Mouse (Mus musculus) midbrain, embryonic 13.5 days (tissue): Measurements from ENCODE around the gene Zfp619. TPM values are rescaled to one million over a fixed set of nuclear protein-coding genes. Genes with fewer than 3 reads are reported as not detected.
"Not testable (repeated sequence)": the region's sequence is repeated elsewhere in the genome, so short reads cannot be mapped to it uniquely, and the experiment has no call there.

Experiments
- ATAC-seq: fragments of 200-750 bp; cut with Nextera tagmentation; 2 replicates; pipeline ENCODE4 v1.8.0; 2017; ENCODE audit warnings: mild to moderate bottlenecking, moderate TSS enrichment, moderate library complexity
- H3K27ac ChIP-seq: fragments of 300-500 bp; sonication (generic); 2 replicates; pipeline ENCODE4 v1.5.1; 2015; ENCODE audit warnings: inconsistent platforms, mild to moderate bottlenecking, moderate library complexity
- H3K27me3 ChIP-seq: fragments of 300-500 bp; sonication (generic); 2 replicates; pipeline ENCODE4 v1.6.1; 2015; ENCODE audit warnings: mild to moderate bottlenecking, inconsistent platforms
- H3K36me3 ChIP-seq: fragments of 300-500 bp; sonication (generic); 2 replicates; pipeline ENCODE4 v1.6.1; 2015; ENCODE audit warnings: mild to moderate bottlenecking, inconsistent platforms
- H3K4me1 ChIP-seq: fragments of 300-500 bp; sonication (generic); replicated peaks from 2 replicates; pipeline ENCODE4 v1.6.1; 2015; ENCODE audit warnings: inconsistent platforms
- H3K4me2 ChIP-seq: fragments of 300-500 bp; sonication (generic); replicated peaks from 2 replicates; pipeline ENCODE4 v1.6.1; 2015; ENCODE audit warnings: moderate library complexity, mild to moderate bottlenecking, inconsistent platforms
- H3K4me3 ChIP-seq: fragments of 300-500 bp; sonication (generic); replicated peaks from 2 replicates; pipeline ENCODE4 v1.5.1; 2015; ENCODE audit warnings: mild to moderate bottlenecking, inconsistent platforms
- H3K9ac ChIP-seq: fragments of 300-500 bp; sonication (generic); replicated peaks from 2 replicates; pipeline ENCODE4 v1.6.1; 2015; ENCODE audit warnings: mild to moderate bottlenecking, inconsistent platforms
- H3K9me3 ChIP-seq: fragments of 300-500 bp; sonication (generic); 2 replicates; pipeline ENCODE4 v1.6.1; 2016; ENCODE audit warnings: mild to moderate bottlenecking, inconsistent platforms
- WGBS: fragments of 180-500 bp; shearing (Covaris S2); methylation state at CpG from one replicate; pipeline ENCODE4 v1.1.7; 2015; 5-methylcytosine and 5-hydroxymethylcytosine counted together
- polyA plus RNA-seq: library from polyadenylated mRNA; unstranded; fragments of >200 nt; fragmentation: Nextera tagmentation; extraction: Ambion mirVana; gene quantifications from 2 replicates; pipeline ENCODE4 v1.2.1, GENCODE M21; 2015

The Zfp619 gene
- polyA plus RNA-seq, 1 experiment from 2014 or later, result 4.3 TPM

GRCm38 (mm10) chr7:39545134-39545533 lies 27.6 kb downstream of the Zfp619 start:
- ATAC-seq, result no peak
- Histone ChIP-seq H3K36me3 (0 out of 2 replicates have a peak, but pooled peaks cover 4% of the 10 kb centered on the region), H3K4me2 (peak overlapping the region; percentile 75), H3K4me3 (peak overlapping the region; percentile 53), H3K27me3 (no peaks in the 10 kb centered on the region), H3K27ac (peak overlapping the region; percentile 80; the same call in 1 of the 2 replicates), H3K9me3 (no peaks in the 10 kb centered on the region), H3K9ac (peak overlapping the region; percentile 80), H3K4me1 (peaks cover 7% of the 10 kb centered on the region; the same call in 1 of the 2 replicates)
- 52% methylated on average over 10 of the region's 10 CpGs for WGBS

- Histone ChIP-seq H3K9ac (no peak overlapping the region), H3K4me3 (no peak overlapping the region), H3K27me3 (no peaks in the 10 kb centered on the region), H3K36me3 (no peaks in the 10 kb centered on the region), H3K4me2 (no peak overlapping the region), H3K27ac (no peak overlapping the region), H3K4me1 (peaks cover 23% of the 10 kb centered on the region), H3K9me3 (no peaks in the 10 kb centered on the region)
- ATAC-seq, result no peak
- WGBS, result 87% methylated on average over 2 of the region's 2 CpGs
These were observed 31.8 kb downstream of the Zfp619 start for GRCm38 (mm10) chr7:39549336-39549735.

DNA sequence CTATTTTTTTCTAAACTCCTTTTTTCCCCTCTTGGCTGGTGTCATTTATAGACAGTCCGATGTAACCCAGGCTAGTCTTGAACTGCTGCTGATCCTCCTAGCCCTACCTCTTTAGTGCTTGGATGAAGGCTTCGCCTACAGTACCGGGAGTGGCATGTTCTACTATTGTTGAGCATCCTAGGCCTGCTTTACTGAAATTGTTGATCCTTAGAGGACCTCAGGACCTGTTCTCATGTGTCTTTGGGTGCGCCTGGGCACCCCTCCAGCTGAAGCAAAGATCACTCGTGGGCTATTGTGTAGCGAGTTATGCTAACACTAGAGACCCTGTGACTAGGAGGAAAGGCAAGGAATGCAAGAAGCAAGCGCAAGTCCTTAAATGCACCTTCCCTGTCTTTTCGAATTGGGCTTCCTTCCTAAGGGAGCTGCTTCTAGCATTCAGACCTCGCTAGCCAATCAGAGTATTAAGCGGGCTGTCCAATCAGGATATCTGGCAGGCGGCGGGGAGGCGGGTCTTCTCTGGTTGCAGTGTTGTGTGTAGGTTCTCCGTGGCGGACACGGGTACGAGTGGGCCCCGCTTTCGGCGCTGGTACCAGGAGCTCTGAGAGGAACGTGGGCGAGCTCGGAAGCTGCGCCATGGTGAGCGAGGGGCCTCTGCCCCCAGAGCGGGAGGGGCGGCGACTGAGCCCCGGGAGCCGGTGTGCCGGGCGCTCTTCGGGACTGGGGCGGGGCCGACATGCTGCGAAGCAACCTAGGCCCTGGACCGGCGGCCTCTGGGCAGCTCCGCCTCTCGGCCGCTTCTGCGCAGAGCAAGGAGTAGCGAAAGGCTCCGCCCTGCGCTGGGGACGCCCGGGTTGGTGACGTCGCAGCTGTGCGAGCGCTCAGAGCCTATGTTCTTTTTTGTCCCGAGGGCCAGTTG lies 34.7 kb downstream of the Zfp619 start:
- WGBS, result 3% methylated on average over 52 of the region's 52 CpGs
- peak; percentile 99 for ATAC-seq
- Histone ChIP-seq H3K4me2 (peak overlapping the region; percentile 54), H3K27me3 (no peaks in the 10 kb centered on the region), H3K9me3 (no peaks in the 10 kb centered on the region), H3K4me3 (peak overlapping the region; percentile 60), H3K9ac (peak overlapping the region; percentile 76), H3K27ac (peak overlapping the region; percentile 90), H3K4me1 (peaks cover 18% of the 10 kb centered on the region), H3K36me3 (peaks cover 12% of the 10 kb centered on the region; the same call in 1 of the 2 replicates)

DNA sequence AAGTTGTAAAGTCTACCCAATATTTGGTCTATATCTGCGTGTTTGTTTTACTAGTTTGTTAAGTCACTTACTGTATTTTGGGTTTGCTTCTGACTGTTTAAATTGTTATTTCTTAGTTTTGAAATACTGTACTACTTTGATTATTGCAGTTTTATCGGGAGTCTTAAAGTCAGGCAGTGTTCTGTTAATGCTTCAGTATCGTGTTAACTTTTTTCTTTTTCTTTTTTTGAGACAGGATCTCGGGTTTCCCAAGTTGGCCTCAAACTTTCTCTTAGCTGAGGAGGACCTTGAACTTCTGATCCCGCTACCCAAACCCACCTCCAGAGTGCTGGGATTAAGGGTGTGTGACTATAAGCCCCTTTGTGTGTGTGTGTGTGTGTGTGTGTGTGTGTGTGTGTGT lies 35.4 kb downstream of the Zfp619 start:
- ATAC-seq, result no peak
- Histone ChIP-seq H3K4me2 (peak overlapping the region; percentile 54), H3K4me3 (peak overlapping the region; percentile 60), H3K27me3 (no peaks in the 10 kb centered on the region), H3K9me3 (no peaks in the 10 kb centered on the region), H3K36me3 (peaks cover 12% of the 10 kb centered on the region; the same call in 1 of the 2 replicates), H3K27ac (no peak overlapping the region), H3K4me1 (peaks cover 18% of the 10 kb centered on the region), H3K9ac (peak overlapping the region; percentile 76; the same call in 1 of the 2 replicates)
- WGBS, result 21% methylated on average over 5 of the region's 5 CpGs

- no peak for ATAC-seq
These were observed 36.3 kb downstream of the Zfp619 start for GRCm38 (mm10) chr7:39553871-39554270.

GRCm38 (mm10) chr7:39580066-39580465 lies 62.5 kb downstream of the Zfp619 start:
- ATAC-seq, result no peak

More at GRCm38 (mm10) chr7:39553871-39554270, 36.3 kb downstream of the Zfp619 start:
- Histone ChIP-seq H3K36me3 (peaks cover 12% of the 10 kb centered on the region; the same call in 1 of the 2 replicates), H3K9ac (no peak overlapping the region), H3K4me2 (no peak overlapping the region), H3K9me3 (no peaks in the 10 kb centered on the region), H3K4me3 (no peak overlapping the region), H3K27ac (no peak overlapping the region), H3K27me3 (no peaks in the 10 kb centered on the region), H3K4me1 (peaks cover 18% of the 10 kb centered on the region)
- 84% methylated on average over 4 of the region's 4 CpGs for WGBS

DNA sequence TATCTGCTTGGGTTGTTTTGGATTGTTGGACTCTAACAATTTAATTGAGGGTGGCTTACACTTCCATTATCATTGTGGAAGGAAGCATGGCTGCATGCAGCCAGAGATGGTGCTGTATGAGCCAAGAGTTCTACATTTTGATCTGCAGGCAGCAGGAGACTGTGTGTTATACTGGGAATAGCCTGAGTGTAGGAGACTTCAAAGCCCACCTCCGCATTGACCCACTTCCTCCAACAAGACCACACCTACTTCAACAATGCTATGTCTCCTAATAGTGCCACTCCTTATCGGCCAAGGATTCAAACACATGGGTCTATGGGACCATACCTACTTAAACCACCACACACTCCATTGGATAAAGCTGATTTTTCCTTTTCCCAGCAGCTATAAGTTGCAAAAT lies 63.0 kb downstream of the Zfp619 start:
- Histone ChIP-seq H3K4me3 (no peak overlapping the region), H3K4me2 (no peak overlapping the region), H3K27ac (no peak overlapping the region), H3K9me3 (no peaks in the 10 kb centered on the region), H3K36me3 (no peaks in the 10 kb centered on the region), H3K4me1 (no peaks in the 10 kb centered on the region), H3K27me3 (no peaks in the 10 kb centered on the region), H3K9ac (no peak overlapping the region)
- WGBS, result 89% methylated on average over 2 of the region's 2 CpGs
- no peak for ATAC-seq

More at GRCm38 (mm10) chr7:39580066-39580465, 62.5 kb downstream of the Zfp619 start:
- Histone ChIP-seq H3K27ac (no peak overlapping the region), H3K4me2 (no peak overlapping the region), H3K27me3 (no peaks in the 10 kb centered on the region), H3K9me3 (no peaks in the 10 kb centered on the region), H3K36me3 (no peaks in the 10 kb centered on the region), H3K9ac (no peak overlapping the region), H3K4me3 (no peak overlapping the region), H3K4me1 (no peaks in the 10 kb centered on the region)
- 76% methylated on average over 2 of the region's 2 CpGs for WGBS

GRCm38 (mm10) chr7:39586834-39587233 lies 69.3 kb downstream of the Zfp619 start:
- H3K4me2 ChIP-seq, ATAC-seq, H3K9me3 ChIP-seq, H3K27me3 ChIP-seq, H3K36me3 ChIP-seq, H3K4me1 ChIP-seq, H3K9ac ChIP-seq, H3K4me3 ChIP-seq, H3K27ac ChIP-seq: not testable (repeated sequence)
- WGBS, result 43% methylated on average over 6 of the region's 6 CpGs

- no peaks in the 10 kb centered on the region for H3K36me3 ChIP-seq
- ATAC-seq, result peak; percentile 15; the same call in 1 of the 2 replicates
- H3K9ac ChIP-seq, result peak overlapping the region; percentile 66; the same call in 1 of the 2 replicates
- no peak overlapping the region; the same call in 1 of the 2 replicates for H3K27ac ChIP-seq
- H3K27me3 ChIP-seq, result no peaks in the 10 kb centered on the region
- 77% methylated on average over 1 of the region's 1 CpGs for WGBS
- H3K4me2 ChIP-seq, result peak overlapping the region; percentile 54
- H3K4me3 ChIP-seq, result peak overlapping the region; percentile 45
- H3K9me3 ChIP-seq, result no peaks in the 10 kb centered on the region
- no peaks in the 10 kb centered on the region for H3K4me1 ChIP-seq
These were observed 70.5 kb downstream of the Zfp619 start for GRCm38 (mm10) chr7:39588037-39588436.

- peak overlapping the region; percentile 66 for H3K9ac ChIP-seq
- peak; percentile 95 for ATAC-seq
- not testable (repeated sequence) for H3K4me1 ChIP-seq, H3K9me3 ChIP-seq, H3K36me3 ChIP-seq, H3K27me3 ChIP-seq
- under 1% methylated on average over 30 of the region's 62 CpGs for WGBS
- peak overlapping the region; percentile 54 for H3K4me2 ChIP-seq
- peak overlapping the region; percentile 45 for H3K4me3 ChIP-seq
- peak overlapping the region; percentile 76 for H3K27ac ChIP-seq
These were observed 71.0 kb downstream of the Zfp619 start for GRCm38 (mm10) chr7:39588471-39589041.

GRCm38 (mm10) chr7:39589044-39589443 lies 71.5 kb downstream of the Zfp619 start:
- WGBS, result 49% methylated on average over 7 of the region's 7 CpGs
- peak overlapping the region; percentile 45 for H3K4me3 ChIP-seq
- H3K9ac ChIP-seq, result peak overlapping the region; percentile 66
- peak; percentile 43 for ATAC-seq
- H3K4me2 ChIP-seq, result peak overlapping the region; percentile 54
- H3K36me3 ChIP-seq, H3K9me3 ChIP-seq, H3K27ac ChIP-seq, H3K4me1 ChIP-seq, H3K27me3 ChIP-seq: not testable (repeated sequence)
